Mouse (Mus musculus): ENCODE measurements around the gene Fmo5. TPM values are rescaled to one million over a fixed set of nuclear protein-coding genes. Genes with fewer than 3 reads are reported as not detected.

Fmo5 gene
- polyA plus RNA-seq, 1 experiment from 2014 or later, result 1.3 TPM

GRCm38 (mm10) chr3:97659746-97660145, 31.1 kb downstream of the Fmo5 start:
- WGBS, result 86% methylated on average over 7 of the region's 7 CpGs
- Histone ChIP-seq H3K4me3 (no peak overlapping the region), H3K9ac (peak overlapping the region; percentile 30; the same call in 1 of the 2 replicates), H3K9me3 (no peaks in the 10 kb centered on the region), H3K4me2 (replicated peaks) (peak overlapping the region; percentile 2; the same call in 1 of the 2 replicates), H3K27ac (no peak overlapping the region), H3K36me3 (peaks cover 17% of the 10 kb centered on the region), H3K4me1 (peaks cover 7% of the 10 kb centered on the region; the same call in 1 of the 2 replicates), H3K27me3 (no peaks in the 10 kb centered on the region)
- ATAC-seq (ENCODE audit: insufficient number of reproducible peaks, insufficient read depth, low FRiP score, low TSS enrichment), result no peak

- H3K4me2 ChIP-seq (replicated peaks), result no peak overlapping the region
- no peak for ATAC-seq (ENCODE audit: insufficient number of reproducible peaks, insufficient read depth, low FRiP score, low TSS enrichment)
- no peak overlapping the region for H3K27ac ChIP-seq
- no peak overlapping the region for H3K9ac ChIP-seq
- peaks cover 22% of the 10 kb centered on the region for H3K36me3 ChIP-seq
- peaks cover 7% of the 10 kb centered on the region; the same call in 1 of the 2 replicates for H3K4me1 ChIP-seq
- no peak overlapping the region for H3K4me3 ChIP-seq
- H3K27me3 ChIP-seq, result no peaks in the 10 kb centered on the region
- 74% methylated on average over 8 of the region's 8 CpGs for WGBS
- H3K9me3 ChIP-seq, result no peaks in the 10 kb centered on the region
Measured at GRCm38 (mm10) chr3:97661206-97661605, 32.6 kb downstream of the Fmo5 start.

- Histone ChIP-seq H3K4me2 (replicated peaks) (no peak overlapping the region), H3K36me3 (peaks cover 41% of the 10 kb centered on the region), H3K27me3 (no peaks in the 10 kb centered on the region), H3K4me3 (no peak overlapping the region), H3K9me3 (no peaks in the 10 kb centered on the region), H3K4me1 (no peaks in the 10 kb centered on the region), H3K9ac (no peak overlapping the region), H3K27ac (no peak overlapping the region)
- 80% methylated on average over 9 of the region's 9 CpGs for WGBS
- ATAC-seq (ENCODE audit: insufficient number of reproducible peaks, insufficient read depth, low FRiP score, low TSS enrichment), result no peak
Measured at GRCm38 (mm10) chr3:97665525-97665924, 36.9 kb downstream of the Fmo5 start.

- H3K9me3 ChIP-seq, result no peaks in the 10 kb centered on the region
- no peak for ATAC-seq (ENCODE audit: insufficient number of reproducible peaks, insufficient read depth, low FRiP score, low TSS enrichment)
- no peak overlapping the region for H3K27ac ChIP-seq
- H3K4me1 ChIP-seq, result no peaks in the 10 kb centered on the region
- no peak overlapping the region for H3K9ac ChIP-seq
- no peak overlapping the region for H3K4me3 ChIP-seq
- H3K27me3 ChIP-seq, result no peaks in the 10 kb centered on the region
- WGBS, result 77% methylated on average over 8 of the region's 8 CpGs
- no peak overlapping the region for H3K4me2 ChIP-seq (replicated peaks)
- H3K36me3 ChIP-seq, result peaks cover 41% of the 10 kb centered on the region
Measured at GRCm38 (mm10) chr3:97666154-97666553, 37.5 kb downstream of the Fmo5 start.

GRCm38 (mm10) chr3:97667093-97667675, 38.6 kb downstream of the Fmo5 start:
- H3K9ac ChIP-seq, result no peak overlapping the region
- no peaks in the 10 kb centered on the region for H3K27me3 ChIP-seq
- H3K9me3 ChIP-seq, result no peaks in the 10 kb centered on the region
- no peaks in the 10 kb centered on the region for H3K4me1 ChIP-seq
- H3K4me2 ChIP-seq (replicated peaks), result no peak overlapping the region
- no peak overlapping the region for H3K4me3 ChIP-seq
- H3K27ac ChIP-seq, result no peak overlapping the region
- H3K36me3 ChIP-seq, result peaks cover 41% of the 10 kb centered on the region
- WGBS, result 65% methylated on average over 14 of the region's 14 CpGs
- ATAC-seq (ENCODE audit: insufficient number of reproducible peaks, insufficient read depth, low FRiP score, low TSS enrichment), result no peak

- Histone ChIP-seq H3K9me3 (no peaks in the 10 kb centered on the region), H3K4me3 (no peak within 1 kb of the TSS), H3K4me2 (replicated peaks) (no peak within 1 kb of the TSS), H3K27ac (no peak within 1 kb of the TSS), H3K36me3 (peaks cover 7% of the 10 kb centered on the region; the same call in 1 of the 2 replicates), H3K4me1 (no peaks in the 10 kb centered on the region), H3K27me3 (no peaks in the 10 kb centered on the region), H3K9ac (no peak within 1 kb of the TSS)
- WGBS, result 88% methylated on average over 7 of the region's 7 CpGs
- no peak for ATAC-seq (ENCODE audit: insufficient number of reproducible peaks, insufficient read depth, low FRiP score, low TSS enrichment)
Measured at GRCm38 (mm10) chr3:97674644-97675110, 46.1 kb downstream of the Fmo5 start, which contains the start of gene Gm17651. Gene Gm17651 (minus strand): TSS chr3:97674694.

GRCm38 (mm10) chr3:97676126-97676525, 47.5 kb downstream of the Fmo5 start:
- no peaks in the 10 kb centered on the region for H3K9me3 ChIP-seq
- H3K36me3 ChIP-seq, result no peaks in the 10 kb centered on the region
- no peak overlapping the region for H3K27ac ChIP-seq
- no peak overlapping the region for H3K4me2 ChIP-seq (replicated peaks)
- H3K4me3 ChIP-seq, result no peak overlapping the region
- 91% methylated on average over 3 of the region's 3 CpGs for WGBS
- no peaks in the 10 kb centered on the region for H3K4me1 ChIP-seq
- H3K9ac ChIP-seq, result no peak overlapping the region
- ATAC-seq (ENCODE audit: insufficient number of reproducible peaks, insufficient read depth, low FRiP score, low TSS enrichment), result no peak
- no peaks in the 10 kb centered on the region for H3K27me3 ChIP-seq

GRCm38 (mm10) chr3:97678416-97678815, 49.8 kb downstream of the Fmo5 start:
- no peak overlapping the region for H3K4me3 ChIP-seq
- H3K9ac ChIP-seq, result no peak overlapping the region
- no peak overlapping the region for H3K4me2 ChIP-seq (replicated peaks)
- H3K27me3 ChIP-seq, result no peaks in the 10 kb centered on the region
- 87% methylated on average over 3 of the region's 3 CpGs for WGBS
- H3K27ac ChIP-seq, result no peak overlapping the region
- peaks cover 11% of the 10 kb centered on the region; the same call in 1 of the 2 replicates for H3K4me1 ChIP-seq
- H3K9me3 ChIP-seq, result no peaks in the 10 kb centered on the region
- ATAC-seq (ENCODE audit: insufficient number of reproducible peaks, insufficient read depth, low FRiP score, low TSS enrichment), result no peak
- H3K36me3 ChIP-seq, result no peaks in the 10 kb centered on the region

- Histone ChIP-seq H3K9me3 (no peaks in the 10 kb centered on the region), H3K36me3 (no peaks in the 10 kb centered on the region), H3K27ac (no peak overlapping the region), H3K4me2 (replicated peaks) (peak overlapping the region; percentile 75), H3K4me1 (peaks cover 11% of the 10 kb centered on the region; the same call in 1 of the 2 replicates), H3K4me3 (peak overlapping the region; percentile 41), H3K9ac (peak overlapping the region; percentile 8; the same call in 1 of the 2 replicates), H3K27me3 (no peaks in the 10 kb centered on the region)
- peak; percentile 79 for ATAC-seq (ENCODE audit: insufficient number of reproducible peaks, insufficient read depth, low FRiP score, low TSS enrichment)
- 2% methylated on average over 28 of the region's 28 CpGs for WGBS
Measured at GRCm38 (mm10) chr3:97680631-97681320, 52.2 kb downstream of the Fmo5 start.

GRCm38 (mm10) chr3:97681321-97682158, 52.9 kb downstream of the Fmo5 start:
- H3K9ac ChIP-seq, result peak overlapping the region; percentile 36

GRCm38 (mm10) chr3:97682159-97682502, 53.5 kb downstream of the Fmo5 start:
- peaks cover 11% of the 10 kb centered on the region; the same call in 1 of the 2 replicates for H3K4me1 ChIP-seq
- no peak for ATAC-seq (ENCODE audit: insufficient number of reproducible peaks, insufficient read depth, low FRiP score, low TSS enrichment)
- H3K4me2 ChIP-seq (replicated peaks), result peak overlapping the region; percentile 75
- WGBS, result 2% methylated on average over 11 of the region's 11 CpGs
- no peaks in the 10 kb centered on the region for H3K27me3 ChIP-seq
- H3K4me3 ChIP-seq, result peak overlapping the region; percentile 41
- no peaks in the 10 kb centered on the region for H3K9me3 ChIP-seq
- no peak overlapping the region for H3K27ac ChIP-seq
- no peaks in the 10 kb centered on the region for H3K36me3 ChIP-seq
- 0 out of 2 replicates have a peak overlapping the region, but pooled peaks have one; percentile 15 for H3K9ac ChIP-seq

More at GRCm38 (mm10) chr3:97681321-97682158, 52.9 kb downstream of the Fmo5 start:
- Histone ChIP-seq H3K27me3 (no peaks in the 10 kb centered on the region), H3K4me3 (peak overlapping the region; percentile 41), H3K36me3 (no peaks in the 10 kb centered on the region), H3K4me2 (replicated peaks) (peak overlapping the region; percentile 75), H3K4me1 (peaks cover 11% of the 10 kb centered on the region; the same call in 1 of the 2 replicates), H3K27ac (no peak overlapping the region), H3K9me3 (no peaks in the 10 kb centered on the region)
- WGBS, result under 1% methylated on average over 33 of the region's 33 CpGs
- ATAC-seq (ENCODE audit: insufficient number of reproducible peaks, insufficient read depth, low FRiP score, low TSS enrichment), result no peak
